Mouse (Mus musculus) neutrophil, adult 5-6 weeks (primary cell): ENCODE data around the gene Zmynd19. TPM values are rescaled to one million over a fixed set of nuclear protein-coding genes. Genes with fewer than 3 reads are reported as not detected.
"Not testable (repeated sequence)": the region's sequence is repeated elsewhere in the genome, so short reads cannot be mapped to it uniquely, and the experiment has no call there.

Experiments
- ATAC-seq: fragments of 151-379, 151-347 bp; 2 replicates; pipeline ENCODE4 v1.8.0; 2017; ENCODE audit warnings: mild to moderate bottlenecking, moderate TSS enrichment; ENCODE audit not compliant: insufficient number of reproducible peaks, poor library complexity, low FRiP score, severe bottlenecking; ENCODE audit errors: extremely low read depth
- total RNA-seq: library from RNA; stranded (forward); fragments of 200-1000 nt; gene quantifications from 2 replicates; pipeline ENCODE4 v1.2.3, GENCODE M21; 2017

Zmynd19 gene
- total RNA-seq, 1 experiment from 2014 or later = 4.5 TPM

DNA sequence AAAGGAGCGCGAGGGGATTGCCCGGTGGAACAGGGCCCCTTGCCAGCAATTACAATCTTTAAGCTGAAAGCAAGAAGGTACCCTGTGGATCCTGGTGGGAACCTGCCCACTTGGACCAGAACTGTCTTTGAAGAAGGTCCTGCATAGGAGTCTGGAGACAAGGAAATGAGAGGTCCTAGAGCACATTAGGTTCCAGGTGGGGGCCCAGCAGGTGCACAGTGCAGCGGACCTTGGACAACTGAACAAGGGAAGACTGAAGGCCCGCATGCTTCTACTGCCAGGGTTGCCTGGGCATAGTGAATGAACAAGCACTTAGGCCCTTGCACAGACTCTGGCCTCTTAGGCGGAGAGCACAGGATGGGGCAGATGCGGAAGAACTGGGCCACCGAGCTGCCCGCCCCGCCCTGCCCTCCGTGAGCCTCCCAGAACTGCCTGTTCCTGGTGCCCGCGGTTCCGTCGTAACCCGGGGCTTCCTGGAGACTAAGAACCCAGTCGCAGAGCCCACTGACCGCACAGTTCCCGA, 15.1 kb upstream of the Zmynd19 start:
- peak; percentile 29; the same call in 1 of the 2 replicates for ATAC-seq

DNA sequence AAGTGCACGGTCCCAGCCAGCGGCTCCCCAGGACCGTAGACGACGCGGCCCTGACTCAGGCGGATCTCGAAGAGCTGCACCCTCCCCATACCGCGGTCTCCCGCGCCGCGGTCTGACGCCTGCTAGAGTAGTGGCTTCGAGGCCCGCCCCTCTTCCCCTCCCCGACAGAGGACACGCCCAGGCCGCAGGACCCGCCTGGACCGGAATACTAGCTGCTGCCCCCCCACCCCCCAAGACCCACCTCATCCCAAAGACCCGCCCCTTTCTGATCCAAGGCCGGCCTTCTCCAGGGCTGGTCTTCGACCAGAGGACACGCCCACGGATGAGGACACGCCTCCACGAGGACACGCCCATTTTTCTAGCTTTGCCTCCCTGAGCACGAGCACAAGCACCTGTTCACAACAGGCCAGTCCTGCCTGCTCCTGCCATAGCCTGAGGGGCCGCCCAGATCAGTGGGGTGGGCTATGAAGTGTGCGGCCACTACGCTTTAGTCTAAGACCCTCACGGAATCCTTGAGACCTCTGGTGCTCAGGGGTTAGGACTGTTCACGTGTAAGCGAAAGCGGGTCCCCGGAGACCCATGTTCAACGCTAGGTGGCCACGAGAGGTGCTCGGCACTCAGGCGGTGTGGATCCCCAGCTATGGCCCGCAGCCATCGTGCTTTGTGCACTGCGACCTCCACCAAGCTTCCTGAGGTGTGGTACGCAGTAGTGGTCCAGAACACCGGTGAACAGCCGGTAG, 14.4 kb upstream of the Zmynd19 start, which contains the start of gene Arrdc1:
Arrdc1 (minus strand) TSS at position 196 of the 740 bp plus-strand sequence.
- ATAC-seq = peak; percentile 87

DNA sequence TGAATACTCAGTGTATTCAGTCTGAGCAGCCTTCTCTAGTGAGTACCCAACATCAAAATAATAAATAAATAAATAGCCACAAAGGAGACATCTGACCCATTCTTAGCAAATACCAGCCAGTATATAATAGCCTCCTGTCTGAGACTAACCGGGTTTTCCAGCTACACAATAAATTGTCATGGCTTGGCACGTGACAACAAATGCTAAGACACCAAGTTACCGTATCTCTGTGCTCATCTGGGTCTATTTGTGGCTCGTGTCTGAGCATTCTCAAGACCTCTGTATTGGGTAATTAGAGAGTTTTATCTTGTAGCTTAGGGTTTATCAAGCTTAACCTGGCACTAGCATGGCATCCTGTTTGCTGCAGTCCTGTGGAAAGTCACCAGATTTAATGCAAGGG, 7.5 kb upstream of the Zmynd19 start:
- no peak for ATAC-seq

DNA sequence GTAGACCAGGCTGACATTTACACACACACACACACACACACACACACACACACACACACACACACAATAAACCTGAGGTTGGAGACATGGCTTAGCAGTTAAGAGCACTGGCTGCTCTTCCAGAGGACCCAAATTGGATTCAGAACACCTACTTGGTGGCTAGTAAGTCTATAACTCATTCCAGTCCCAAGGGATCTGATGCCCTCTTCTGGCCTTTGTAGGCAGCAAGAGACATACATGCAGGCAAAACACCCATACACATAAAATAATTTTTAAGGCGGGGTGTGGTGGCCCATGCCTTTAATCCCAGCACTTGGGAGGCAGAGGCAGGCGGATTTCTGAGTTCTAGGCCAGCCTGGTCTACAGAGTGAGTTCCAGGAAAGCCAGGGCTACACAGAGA, 5.3 kb upstream of the Zmynd19 start:
- ATAC-seq = 0 out of 2 replicates have a peak, but pooled peaks have one; percentile 39

DNA sequence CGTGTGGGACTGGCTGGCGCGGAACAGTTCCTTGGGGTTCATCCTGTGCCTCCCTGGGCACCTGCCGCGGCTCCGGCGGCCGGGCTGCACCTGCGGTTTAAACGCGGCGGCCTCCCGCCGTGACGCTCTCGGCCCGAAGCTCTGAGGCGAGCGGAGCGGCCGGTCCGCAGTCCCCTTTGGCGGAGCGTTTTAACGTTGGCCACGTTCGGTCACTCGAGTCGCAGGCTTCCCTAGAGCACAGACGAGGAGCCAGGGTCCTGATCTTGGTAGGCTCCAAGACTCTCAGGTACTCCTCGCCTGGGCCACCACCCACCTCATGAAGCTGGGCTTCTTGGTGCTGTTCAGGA, 570 bp downstream of the Zmynd19 start:
- ATAC-seq = no peak

DNA sequence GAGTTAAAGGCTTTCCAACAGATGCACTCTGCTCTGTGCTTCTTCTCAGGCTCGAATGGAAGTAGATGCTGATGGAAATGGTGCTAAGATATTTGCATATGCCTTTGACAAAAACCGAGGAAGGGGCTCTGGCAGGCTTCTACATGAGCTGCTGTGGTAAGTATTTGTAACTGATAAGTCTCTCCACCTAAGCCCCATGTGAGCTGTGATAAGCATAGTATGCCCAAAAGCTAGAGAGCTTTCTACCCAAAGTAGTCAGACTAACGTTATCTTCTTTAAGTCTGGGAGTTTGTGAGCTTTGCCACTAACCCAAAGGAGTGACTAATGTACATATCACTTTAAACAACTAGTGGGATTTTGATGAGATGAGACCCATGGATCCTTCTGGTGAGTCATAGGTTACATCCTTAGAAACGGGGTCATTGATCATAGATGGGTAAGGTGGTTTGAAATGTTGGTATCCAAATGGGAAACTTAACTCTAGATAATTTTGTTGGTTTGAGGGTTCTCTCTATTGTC, 3.0 kb downstream of the Zmynd19 start:
- no peak for ATAC-seq

DNA sequence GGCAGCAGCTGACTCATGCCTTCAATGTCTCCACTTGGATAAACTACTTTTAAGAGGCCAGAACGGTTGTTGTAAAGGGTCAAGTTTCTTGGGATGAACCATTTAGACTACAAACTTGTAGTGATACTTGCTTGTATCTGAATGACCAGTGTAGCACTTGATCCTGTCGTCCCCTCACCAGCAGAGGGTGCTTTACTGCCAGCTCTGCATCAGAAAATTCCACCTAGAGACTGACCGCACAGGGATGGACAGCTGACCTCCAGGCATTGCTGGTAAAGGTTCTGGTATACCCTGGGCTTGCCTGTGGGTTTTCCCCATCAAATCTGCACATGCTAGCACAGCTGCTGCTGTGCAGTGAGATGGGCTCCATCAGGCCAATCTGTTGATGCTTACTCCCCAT, 11.3 kb downstream of the Zmynd19 start:
- ATAC-seq = no peak

DNA sequence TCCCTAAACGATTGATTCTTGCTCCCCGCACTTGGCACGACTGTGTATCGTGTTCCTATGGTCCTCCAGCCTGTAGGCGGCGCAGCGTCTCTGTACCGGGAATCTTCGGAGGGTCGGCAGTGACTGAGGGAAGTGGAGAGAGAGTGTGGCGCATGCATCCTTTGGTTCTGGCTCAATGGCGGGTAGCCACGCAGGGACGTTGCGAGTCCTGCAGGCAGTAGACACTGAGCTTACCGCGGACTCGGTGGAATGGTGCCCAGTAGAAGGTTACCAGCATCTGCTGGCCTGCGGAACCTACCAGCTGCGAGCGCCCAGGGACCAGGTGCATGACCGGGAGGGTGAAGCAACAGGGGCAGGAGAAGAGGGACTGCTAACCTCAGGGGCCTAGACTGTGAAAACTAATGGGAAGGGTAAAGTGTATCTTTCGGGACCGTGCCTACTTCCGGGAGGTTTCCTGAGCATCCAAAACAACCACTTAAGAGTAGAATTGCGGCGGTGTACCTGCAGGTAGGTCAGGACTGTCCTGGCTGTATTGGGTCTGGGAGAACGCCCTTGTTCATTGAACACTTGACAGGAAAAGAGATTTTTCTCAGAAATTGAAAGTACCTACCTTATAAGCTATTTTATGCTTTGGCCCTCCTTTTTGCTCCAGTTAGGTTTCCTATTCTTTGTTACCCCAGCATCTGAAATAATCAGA, 12.9 kb downstream of the Zmynd19 start, which contains the start of gene Dph7:
Dph7 (plus strand) TSS at position 97 of the 697 bp plus-strand sequence.
- peak; percentile 96 for ATAC-seq

DNA sequence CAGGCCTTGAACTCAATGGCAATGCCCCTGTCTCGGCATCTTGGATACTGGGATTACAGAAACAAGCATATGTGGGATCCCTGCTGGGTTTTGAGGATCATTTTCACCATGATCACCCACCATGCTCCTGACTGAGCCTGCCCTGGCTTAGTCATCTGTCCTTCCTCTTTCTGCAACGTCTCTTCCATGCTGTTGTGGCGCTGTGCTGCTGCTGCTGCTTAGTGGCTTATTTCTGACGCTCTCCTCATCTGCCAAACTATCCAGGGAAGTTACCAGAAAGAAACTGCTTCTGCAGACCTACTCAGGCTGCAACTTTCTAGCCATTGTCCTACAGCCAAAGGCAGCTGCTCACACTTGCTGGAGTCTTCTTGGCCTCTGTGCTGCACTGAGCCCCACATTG, 20.8 kb downstream of the Zmynd19 start:
- no peak for ATAC-seq

DNA sequence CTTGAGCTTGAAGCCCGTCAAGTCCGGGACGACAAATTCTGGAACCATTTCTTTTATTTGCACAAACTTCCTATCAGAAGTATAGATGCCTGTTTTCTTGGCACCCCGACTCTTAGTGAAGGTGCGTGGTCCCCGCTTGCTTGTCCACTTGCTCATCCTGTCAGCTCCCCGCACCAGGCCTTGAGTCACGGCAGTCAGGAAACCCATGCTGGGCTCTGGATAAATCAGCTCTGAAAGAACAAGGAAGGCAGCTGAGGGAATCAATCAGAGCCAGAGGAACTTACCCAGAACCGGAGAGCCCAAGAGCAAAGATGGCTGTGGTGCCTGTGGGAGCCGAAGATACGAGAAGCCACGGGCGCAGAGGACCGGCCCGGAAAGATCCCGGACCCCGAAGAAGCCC, 24.9 kb downstream of the Zmynd19 start:
- not testable (repeated sequence) for ATAC-seq

DNA sequence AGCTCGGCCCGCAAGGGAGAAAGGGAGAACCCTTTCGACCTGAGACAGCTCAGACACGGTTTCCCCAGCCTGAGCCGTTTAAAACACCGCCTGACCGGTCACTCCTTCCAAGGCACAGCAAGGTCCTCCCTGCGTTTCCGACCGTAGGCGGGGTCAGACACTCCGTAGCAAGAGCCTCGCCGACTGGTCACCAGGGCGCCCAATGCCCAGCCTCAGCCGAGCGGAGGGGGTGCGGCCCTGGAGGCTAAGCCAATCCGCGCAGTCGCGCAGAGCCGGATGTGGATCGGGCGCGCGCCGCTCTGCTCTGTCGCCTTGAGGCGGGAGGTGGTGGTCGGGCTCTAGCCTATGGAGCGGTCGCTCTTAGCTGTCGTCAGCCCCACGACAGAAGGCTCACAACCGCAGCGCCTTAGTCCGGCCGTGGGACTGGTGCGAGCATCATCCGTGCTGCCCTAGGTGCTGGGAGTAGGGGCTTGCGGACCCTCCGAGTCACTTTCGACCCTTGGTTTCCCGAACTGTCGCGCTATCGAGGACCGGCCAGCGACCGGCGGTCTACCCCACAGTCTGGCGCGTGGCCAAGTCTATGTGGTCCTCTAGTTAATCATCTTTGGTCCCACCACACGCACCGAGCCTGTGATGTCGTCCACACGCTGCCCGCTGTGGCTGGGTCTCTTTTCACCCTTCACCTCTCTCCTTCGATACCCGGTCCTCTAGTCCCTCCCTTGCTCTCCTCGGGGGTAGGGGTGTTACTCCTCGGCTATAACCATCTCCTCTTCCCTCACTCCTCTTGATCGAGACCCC, 25.5 kb downstream of the Zmynd19 start, which contains the start of gene Mrpl41:
Mrpl41 (minus strand) TSS at position 193 of the 798 bp plus-strand sequence.
- ATAC-seq = peak; percentile 83

DNA sequence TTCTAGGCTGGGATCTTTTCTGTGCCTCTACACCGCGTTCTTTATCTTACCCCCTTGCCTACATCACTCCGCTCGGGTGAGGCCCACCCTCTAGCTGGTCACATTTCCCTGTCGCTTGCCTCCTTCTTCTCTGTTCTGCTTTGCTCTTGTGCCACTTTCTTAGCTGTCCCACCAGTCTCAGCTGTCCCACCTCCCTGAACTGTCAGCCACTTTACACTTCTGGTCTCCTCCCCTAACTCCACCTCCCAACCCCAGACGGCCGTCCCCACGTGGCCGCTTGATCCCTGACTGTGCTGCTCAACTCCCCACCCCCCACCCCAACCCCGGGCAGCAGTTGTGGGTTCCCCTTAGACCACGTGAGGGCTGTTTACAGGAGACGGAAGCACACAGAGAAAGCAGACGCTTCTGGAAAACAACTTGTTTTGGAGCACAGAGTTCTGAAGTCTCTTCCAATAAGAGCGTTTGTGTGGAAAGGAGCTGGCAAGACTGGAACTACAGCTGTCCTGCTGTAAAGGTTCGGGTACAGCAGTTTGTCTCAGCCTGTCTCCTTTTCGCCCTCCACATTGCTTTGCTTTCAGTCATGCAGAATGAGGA, 26.2 kb downstream of the Zmynd19 start, which contains the start of gene Pnpla7:
Pnpla7 (plus strand) TSS at position 330 of the 594 bp plus-strand sequence.
- peak; percentile 70 for ATAC-seq

DNA sequence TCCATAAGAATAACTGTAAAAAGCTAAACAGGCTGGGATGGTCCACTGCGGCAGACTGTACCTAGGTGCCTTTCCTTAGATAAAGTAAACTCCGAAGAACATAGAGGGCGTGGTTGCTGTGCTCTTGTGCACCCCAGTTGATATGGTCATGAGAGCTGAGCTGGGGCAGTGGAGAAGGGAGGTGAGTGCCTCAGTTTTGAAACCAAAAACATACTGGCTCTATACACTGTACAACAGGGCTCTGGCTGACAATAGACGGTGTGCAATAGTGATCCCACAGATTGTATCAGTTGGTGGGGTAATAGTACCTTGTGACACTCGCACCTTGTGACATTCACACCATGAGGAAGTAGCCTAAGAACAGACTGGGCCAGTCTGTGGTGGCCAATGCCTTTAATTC, 27.4 kb downstream of the Zmynd19 start:
- ATAC-seq = peak; percentile 42

DNA sequence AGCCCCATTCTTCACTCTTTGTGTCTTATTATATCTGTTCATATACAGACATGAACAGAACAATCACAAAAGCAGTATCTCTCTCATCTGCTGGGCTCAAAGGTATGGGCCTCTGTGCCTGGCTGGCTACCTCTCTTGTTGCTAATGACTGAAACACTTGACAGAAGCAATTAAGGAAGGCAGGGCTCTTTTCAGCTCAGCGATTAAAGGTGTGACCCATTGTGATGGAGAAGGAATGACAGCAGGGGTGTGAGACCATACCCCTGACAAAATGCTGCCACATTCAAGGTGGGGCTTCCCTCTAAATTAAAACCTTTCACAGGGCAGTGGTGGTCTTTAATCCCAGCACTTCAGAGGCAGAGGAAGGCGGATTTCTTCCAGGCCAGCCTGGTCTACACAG, 38.2 kb downstream of the Zmynd19 start:
- ATAC-seq = no peak

DNA sequence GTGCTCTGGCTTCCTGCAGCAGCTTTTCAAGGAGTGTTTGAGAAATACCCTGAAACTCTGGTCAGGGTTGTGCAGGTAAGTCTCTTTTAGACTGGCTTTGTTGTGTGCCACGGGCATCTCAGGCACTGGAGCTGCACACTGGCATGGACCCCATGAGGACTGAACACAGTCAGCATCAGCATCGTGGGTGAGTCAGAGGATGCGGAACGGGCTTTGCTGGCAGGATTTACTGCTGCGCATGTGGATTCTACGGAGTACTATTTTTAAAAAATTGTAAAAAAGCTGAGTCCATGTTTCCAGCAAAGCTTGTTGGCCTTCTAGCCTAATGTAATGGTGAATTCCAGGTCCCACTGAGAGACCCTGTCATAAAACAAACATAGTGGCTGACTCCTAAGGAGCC, 45.7 kb downstream of the Zmynd19 start:
- no peak for ATAC-seq

DNA sequence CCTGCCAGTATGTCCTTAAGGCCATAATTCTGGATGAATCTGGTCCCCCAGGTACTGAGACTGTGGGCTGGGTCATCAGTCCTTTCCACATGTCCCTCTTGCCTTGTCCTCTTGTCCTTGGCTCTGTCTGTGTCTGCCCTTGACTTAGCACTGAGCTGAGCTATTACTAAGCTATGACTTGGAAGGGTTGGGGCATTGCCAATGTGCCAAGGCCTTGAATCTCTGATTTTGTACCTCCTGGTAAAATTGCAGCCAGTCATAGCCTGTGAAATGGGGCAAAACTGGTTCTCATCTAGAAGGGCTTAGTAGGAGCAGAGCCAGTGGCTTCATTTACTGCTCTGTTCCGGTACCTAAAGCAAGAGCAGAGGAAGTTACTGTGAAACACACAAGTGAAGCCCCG, 46.9 kb downstream of the Zmynd19 start:
- no peak for ATAC-seq

DNA sequence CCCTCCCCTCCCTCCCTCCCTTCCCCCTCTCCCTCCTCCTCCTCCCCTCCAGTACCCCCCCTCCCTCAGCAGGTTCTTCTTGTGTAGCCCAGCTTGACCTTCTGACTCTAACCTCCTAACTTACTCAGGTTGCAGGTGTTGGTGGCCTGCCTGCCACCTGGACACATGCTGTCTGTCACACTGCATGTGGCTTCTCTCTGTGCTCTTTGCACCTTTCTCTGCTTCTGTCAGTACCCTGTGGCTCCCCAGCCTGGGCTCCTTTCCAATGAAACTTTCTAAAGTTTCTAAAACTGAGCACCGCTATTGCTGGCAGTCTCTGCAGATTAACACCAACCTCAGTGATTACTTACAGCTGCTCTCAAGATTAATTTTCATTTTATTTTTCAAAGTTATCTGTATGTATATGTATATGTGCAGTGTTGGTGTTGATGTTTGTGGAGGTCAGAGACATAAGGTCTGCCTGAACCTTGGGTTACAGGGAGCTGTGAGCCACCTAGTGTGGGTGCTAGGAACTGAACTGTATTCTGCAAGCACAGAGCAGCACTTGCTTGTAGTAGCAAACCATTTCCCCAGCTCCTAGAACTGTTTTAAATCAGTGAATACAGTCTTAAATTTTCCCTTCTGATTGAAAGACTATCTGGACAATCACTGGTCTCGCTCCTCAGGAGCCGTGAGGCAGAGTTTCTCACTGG, 51.1 kb downstream of the Zmynd19 start:
- ATAC-seq = no peak
